Mouse (Mus musculus) testis, postnatal 10 days (tissue): ENCODE measurements around the gene Ccdc124.

Experiments used
- DNase-seq: peaks from one replicate; pipeline ENCODE4 v3.0.0; 2021; ENCODE audit warnings: low spot score

The Ccdc124 gene

DNA sequence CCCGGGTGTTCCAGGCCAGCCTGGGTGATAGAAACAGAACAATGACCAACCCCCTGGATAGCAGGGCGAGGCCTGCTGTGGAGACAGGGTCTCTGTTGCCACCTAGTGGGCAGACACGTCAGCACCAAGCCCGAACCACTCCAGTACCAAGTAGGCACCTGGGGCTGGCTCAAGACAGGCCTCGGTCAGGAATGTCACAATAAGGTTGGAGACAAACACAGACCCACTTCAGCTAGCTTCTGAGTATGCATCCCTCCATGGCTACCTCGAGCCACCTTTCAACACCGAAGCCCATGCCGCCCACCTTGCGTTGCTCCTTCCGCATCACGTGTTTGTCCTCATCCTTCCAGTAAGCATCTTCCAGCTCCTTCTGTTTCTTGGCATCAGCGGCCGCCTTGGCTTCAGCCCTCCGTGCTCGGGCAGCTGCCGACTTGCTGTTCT, 4.1 kb downstream of the Ccdc124 start:
- peak; percentile 84 for DNase-seq

DNA sequence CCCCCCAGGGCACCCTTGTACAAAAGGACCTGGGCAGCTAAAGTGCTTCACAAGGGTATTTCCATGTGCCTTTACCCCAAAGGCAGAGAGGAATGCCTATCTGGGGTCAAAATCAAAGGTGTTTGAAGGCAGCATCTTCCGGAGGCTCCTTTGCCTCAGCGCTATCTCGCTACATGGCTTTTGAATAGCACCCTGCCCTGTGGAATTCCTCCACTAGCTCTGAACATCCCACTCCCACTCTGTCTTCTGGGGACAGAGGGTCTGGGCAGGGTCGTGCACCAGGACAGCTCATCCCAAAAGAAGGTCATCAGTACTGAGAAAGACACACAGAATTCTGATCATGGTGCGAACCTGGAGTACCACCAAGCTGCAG, 4.5 kb downstream of the Ccdc124 start:
- no peak for DNase-seq

DNA sequence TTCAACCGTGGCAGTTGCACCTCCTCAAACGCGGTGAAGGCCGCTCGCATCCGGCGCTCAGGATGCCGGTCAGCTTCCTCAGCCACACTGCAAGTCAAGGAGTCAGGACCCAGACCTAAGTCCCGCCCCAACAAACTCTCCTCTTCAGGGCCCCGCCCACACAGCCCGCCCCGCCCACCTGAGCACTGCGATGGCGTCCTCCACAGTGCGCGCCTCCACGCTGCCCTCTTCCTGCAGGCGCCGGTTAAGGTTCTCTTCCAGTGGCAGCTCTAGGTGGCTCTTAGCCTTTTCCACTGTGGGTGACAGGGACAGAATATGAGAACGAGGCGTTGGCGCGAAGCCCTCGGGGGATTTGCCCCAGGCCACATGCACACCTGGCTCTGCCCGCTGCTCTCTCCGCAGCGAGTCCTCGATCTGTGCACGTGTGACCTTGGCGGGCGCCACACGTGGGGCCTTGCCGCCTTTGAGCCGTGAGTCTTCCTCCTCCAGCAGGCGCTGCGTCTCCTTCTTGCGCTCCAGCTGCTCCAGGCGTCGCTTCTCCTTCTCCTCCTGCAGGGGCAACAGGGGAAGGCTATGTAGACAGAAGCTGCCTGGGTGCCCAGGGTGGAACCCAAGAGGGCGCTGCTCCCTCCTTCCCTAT, 5.1 kb downstream of the Ccdc124 start:
- DNase-seq: peak; percentile 82

DNA sequence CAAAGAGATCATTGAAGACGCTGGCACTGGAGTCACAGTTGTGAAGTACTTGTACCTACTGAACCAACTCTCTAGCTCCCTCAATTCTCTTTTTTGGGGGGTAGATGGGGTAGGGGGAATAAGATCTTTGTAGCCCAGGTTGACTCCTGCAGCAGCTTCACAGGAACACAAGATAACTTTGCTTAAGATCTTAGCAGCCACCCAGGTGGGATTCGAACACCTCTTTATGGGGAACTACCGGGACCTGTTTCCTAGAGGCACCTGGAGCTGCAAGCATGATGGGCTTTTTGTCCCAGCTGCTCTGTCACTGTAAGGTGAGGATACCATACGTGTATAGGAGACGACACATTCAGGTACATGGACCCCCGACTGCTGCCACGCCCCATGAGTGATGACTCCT, 7.2 kb downstream of the Ccdc124 start:
- DNase-seq: no peak

DNA sequence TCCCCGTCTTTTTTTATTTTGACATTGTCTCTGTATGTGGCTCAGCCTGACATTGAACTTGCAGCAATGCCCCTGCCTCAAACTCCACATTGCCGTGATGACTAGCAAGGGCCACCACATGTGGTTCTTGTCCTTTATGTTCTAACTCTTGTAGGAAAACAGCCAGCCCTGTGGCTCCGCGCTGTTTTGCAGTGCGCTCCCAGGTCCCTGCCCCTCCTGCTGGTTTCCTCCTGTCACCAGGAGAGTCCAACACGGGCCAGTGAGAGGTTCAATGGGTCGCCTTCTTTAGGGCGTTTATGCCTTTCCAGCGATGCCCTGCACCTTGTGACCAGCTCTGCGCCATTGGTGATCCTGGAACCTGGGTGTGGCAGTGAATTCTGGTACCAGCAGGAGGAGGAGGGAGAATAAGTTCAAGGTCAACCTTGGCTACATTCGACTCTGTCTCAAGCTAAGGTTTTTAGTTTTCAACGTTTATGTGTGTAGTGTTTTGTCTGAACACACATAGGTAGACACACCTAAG, 7.7 kb downstream of the Ccdc124 start:
- no peak for DNase-seq

DNA sequence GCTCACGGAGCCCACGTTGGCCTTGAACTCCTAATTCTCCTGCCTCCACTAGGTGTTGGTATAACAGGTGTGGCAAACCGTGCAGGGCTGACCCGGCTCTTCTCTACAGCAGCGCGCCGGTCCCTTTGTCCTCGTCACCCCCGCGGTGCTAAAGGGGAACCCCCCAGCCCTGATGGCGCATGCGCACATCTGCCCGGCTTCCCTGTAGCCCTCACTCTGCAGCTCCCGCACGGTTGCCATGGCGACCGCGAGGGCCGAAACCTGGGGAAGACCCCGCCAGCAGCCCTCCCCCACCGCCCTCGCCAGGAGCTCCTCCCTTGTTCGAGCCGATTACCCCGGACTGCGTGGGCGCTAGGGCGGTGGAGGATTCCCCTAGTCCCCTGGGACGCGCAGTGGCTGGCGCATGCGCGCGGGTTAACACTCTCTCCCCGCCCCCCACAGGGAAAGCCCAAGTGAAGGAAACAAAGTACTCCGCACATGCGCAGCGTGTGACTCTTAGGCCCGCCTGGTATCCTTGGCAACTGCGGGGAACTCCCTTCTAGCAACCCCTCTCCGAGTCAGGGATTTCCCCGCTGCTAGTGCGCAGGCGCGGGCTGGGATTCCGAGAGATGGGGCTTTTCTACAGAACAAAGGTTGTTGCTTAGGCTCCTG, 8.3 kb downstream of the Ccdc124 start:
- DNase-seq: peak; percentile 99

DNA sequence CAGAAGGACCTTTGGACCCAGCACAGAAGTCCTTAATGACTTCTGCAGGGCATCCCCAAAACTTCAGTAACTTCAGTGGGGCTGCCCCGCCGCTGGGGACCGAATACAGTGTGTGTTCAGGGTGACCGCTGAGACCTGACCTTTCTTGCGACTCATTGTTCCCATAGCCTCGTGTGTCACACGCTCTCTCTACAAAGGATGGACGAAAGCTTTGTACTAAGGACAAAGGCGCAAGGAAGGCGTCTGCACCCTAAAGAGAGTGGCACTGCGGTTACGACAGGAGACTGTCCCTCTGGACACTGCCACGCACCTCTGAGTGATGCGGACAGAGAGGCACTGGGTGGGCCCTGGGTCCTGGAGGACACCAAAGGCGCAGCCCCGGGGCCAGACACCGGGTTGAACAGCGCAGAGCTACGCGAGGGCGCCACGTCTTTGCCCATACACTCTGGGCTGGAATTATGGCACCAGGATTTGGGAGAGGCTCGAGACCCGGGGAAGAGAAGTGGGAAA, 9.0 kb downstream of the Ccdc124 start:
- DNase-seq: no peak

DNA sequence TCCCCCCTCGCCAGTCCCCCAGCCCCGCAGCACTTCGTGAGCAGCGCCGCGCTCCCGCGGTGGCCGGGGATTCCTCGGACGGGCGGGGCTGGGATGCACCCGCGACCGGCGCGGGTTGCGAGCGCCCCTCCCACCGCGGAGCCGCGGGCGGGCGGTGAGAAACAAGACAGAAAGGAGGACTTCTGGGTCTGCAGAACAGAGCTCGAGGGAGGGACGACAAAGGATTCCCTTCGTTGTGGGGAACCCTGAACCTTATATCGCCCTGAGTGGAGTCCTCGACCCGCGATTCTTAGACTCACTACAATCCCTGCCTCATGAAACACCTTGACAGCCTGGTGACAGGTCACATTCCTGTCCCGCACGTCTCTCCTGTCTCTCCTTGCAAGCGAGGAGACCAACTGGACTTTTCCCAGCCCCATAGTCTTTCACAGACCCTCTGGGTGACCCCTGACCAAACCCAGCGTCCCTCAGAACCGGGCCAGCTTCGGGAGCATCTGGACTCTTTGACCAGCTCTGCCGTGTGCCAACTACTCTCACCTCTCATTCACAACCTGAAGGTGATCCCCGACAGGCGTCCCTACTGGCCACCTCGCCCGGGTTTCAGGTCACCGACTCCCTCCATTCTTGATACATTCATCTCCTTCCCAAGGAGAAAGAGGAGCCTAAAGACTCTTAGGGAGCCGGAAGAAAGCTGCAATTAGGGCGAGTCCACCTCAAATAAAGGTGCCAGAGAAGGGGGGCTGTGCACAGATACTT, 9.6 kb downstream of the Ccdc124 start:
- DNase-seq: no peak

DNA sequence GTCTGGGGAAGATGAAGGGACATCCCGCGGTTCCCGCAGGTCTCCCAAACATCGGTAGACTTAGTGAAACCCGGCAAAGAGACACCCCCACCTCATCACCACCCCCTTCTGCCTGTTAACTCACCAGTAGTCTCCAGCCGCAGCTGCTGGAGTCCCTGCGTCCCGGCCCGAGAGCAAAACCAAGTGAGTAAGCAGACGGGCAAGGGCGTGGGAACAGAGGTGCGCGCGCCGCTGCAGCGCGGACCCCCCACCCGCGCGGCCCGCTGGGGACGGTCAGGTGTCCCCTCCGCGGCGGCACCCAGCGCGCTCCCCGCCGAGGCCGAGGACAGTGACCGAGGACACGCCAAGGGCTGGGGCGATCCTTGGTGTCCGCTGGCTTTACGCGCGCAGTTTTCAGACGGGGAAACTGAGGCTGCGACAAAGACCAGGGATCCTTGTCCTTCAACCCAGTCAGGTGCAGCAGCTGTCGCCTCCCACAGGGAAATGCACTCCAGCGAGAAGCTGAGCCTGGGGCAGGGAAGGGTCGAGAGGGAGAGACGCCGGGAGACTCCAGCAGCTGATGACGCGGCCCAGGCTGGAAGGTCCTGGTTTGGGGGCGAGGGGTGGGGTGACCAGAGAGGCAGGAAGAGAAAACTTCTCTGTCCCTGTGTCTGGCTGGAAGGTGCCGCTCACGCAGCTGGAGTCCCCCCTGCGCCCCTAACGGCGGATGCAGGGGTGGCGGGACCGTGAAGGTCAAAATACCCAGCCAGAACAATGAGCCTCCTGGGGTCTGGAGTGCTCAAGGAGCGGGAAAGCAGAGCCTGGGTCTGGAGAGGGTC, 10.7 kb downstream of the Ccdc124 start, which contains the start of gene Kcnn1:
Gene Kcnn1 (minus strand): TSS at position 435 of the 818 bp plus-strand sequence.
- DNase-seq: no peak

DNA sequence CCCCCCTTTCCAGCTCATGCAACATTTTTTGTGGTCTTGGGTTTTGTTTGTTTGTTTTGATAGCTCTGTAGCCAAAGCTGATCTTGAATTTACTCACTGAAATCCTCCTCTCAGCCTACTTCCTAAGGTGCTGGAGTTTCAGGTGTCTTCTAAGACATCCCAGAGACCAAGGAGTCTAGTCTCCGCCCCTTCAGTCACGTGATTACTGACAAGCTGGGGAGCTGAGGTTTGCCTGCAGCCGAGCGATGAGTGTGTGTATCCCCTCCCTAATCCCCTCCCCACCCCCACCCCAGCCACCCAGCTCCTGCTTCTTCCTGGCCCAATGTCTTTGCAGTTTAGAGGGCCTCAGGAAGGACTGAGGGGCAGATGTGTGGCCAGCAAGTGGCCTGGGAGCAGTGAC, 16.2 kb downstream of the Ccdc124 start:
- DNase-seq: no peak

DNA sequence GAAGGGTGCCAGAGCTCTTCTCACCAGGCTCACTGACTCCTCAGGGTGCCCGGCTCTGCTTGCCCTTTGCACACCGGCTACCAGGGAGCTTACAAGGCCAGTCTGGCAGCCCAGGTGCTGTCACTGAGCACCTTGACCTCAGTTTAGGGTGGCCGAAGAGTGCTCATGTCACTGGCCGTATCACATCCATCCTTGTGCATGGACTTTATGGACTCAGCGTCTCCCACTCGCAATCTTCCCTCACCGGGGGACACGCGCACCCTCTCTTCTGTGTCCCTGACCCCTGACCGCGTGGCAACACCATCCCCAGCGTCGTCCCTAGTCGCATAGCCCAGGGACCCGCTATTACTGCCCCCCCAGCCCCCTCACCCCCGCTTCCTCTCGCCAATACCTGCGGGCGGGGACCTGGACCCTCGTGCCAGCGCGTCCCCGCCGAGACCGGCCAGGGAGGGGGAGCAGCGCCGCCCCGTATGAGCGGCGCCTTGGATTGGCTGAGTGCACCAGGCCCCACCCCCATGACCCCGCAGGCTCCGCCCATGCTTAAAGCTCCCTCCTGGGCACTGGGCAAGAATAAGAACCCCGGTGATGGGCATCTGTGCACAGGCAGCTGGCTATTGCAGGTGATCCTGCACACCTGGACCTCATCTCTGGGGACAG, 17.1 kb downstream of the Ccdc124 start:
- DNase-seq: peak; percentile 85

DNA sequence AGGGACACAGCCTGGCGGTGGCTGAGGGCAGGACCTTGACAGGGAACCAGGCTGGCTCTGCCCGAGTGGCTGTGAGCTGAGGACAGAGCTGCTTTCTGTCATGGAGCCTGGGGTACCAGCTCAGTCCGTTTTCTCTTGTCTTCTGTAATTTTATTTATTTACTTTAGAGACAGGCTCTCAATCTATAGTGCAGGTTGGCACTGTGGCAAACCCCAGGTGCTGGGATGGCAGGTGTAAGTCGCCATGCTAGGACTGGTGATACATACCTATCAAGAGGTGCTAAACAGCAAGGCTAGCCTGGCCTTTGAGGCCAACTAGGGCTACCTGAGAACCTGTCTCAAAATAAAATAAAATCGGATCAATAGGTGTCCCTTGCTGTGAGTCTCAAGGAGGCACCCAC, 17.7 kb downstream of the Ccdc124 start:
- no peak for DNase-seq

DNA sequence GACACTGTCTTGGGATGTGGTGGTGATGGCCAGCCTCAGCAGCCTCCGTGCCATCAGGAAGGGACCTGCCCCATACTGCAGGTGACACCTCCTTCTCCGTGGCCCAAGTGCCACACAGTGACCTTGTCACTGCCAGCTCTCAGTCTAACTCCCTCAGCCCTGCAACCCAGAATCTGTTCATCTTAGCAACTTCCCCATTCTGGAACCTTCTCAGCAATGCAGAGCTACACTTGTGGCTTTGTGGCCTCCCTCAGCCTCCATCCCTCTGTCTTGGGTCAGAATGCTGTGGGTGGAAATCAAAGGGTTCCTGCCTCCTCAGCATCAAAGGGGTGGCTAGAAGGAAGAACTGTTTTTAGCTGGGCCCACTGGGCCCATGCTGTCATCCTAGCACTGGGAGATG, 19.9 kb downstream of the Ccdc124 start:
- no peak for DNase-seq

DNA sequence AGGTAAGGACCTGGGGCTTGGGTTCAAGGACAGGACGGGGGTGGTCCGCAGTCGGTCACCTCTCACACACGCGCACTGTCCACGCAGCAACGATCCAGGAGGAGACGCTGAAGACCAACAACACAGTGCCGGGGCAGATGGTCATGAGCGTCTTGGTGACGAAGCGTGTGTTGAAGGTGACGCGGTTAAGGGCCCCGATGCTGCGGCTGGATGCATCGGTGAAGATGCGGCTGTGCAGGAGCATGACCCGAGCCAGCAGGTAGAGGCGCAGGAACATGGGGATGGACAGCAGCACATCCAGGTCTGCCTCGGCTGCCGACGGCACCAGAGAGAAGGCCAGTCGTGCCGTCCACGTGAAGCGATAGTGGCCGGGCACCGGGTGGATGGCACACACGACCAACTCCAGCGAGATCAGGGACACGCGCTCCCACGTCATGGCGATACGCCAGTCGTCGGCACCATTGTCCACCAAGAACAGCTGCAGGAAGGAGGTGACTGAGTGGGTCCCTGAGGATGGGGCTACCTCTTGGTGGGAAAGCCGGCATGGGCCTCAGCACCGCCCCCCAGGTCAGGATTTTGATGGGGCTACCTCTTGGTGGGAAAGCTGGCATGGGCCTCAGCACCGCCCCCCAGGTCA, 21.0 kb downstream of the Ccdc124 start:
- no peak for DNase-seq

DNA sequence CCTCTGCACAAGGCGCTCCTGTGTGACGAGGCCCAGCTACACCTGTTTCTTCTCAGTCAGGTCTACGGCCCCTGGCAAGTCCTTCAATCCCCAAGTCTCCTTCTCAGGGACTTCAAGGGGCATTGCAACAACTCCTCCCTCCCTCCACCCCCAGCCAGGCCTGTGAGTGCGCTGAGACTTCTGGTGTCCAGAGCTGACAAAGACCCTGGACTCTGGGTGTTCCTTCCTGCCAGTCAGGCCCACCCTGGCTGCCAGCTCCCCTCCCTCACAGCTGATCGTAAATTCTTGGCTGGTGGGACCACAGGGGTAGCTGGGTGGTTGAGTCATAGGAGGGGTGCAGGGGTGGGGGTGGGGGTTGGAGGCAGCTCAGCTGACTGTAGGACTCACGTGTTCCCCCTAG, 21.9 kb downstream of the Ccdc124 start:
- no peak for DNase-seq

DNA sequence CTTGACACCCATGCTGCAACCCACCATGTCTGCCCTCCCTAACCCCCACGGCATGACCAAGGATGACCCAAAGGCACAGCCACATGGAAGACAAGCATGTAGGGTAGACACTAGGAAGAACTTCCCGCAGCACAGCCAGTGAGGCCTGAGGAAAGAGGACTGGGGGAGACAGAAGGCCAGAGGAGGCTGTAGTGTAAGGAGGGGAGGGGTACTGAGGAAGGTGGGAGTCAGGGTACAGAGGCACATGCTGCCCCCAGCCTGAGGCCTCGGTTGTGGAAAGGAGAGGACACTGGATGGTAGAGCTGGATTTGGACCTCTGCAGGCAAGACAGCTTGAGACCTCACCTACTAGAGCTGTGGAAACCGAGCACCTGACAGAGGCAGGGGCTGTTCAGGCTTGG, 22.8 kb downstream of the Ccdc124 start:
- DNase-seq: no peak

DNA sequence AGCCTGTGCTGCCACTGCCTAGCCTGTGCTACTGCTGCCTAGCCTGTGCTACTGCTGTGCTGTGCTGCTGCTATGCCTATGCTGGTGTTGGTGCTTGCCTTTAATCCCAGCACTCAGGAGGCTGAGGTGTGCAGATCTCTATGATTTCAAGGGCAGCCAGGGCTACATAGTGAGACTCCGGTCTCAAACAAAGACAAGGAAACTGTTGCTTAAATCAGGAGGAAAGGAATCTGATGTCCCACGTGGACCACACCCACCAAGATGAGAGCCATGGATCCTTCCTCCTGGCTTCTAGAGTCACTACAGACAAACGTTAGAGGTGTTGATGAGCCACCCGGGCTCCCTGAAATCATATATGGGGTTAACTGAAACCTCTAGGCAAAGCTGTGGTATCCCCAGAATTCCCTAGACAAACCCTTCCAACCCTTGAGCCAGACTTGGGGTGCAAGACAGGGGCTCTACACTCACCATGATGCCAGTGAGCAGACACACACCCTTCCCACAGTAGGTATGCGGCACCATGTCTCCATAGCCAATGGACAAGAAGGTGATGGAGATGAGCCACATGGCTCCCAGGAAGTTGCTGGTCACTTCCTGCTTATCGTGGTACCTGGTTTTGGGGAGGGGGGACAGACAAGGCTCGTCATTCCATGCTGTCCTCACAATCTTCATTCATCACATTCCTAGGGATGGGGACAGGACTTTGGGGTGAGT, 23.4 kb downstream of the Ccdc124 start:
- DNase-seq: no peak

DNA sequence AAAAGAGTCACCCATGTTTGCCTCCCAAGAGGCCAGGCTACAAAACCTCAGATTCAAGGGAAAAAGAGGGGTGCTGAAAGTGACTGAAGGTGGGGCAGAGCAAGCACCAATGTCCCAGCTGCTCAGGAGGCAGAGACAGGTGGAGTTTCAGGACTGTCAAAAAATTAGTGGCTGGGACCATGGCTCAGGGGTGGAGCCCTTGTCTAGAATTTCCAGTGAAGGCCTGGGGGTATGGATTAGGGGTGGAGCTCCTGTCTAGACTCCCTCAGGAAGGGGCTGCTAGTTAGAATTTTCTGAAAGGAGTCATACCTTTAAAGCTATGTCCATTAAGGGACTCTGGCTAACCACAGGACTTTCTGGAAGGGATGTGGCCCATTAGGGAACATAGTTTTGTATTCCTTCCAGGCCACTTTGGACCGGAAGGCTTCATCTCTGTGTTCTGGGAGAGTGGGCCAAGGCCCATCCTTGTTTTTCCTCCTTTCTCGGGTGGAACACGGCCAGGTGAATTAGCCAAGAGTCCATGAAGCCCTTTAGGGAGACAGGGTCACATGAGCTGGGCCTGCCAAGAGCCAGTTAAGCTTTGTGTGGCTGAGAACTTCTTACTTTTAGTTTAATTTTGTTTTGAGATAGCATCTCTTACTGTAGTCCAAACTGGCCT, 24.3 kb downstream of the Ccdc124 start:
- no peak for DNase-seq

DNA sequence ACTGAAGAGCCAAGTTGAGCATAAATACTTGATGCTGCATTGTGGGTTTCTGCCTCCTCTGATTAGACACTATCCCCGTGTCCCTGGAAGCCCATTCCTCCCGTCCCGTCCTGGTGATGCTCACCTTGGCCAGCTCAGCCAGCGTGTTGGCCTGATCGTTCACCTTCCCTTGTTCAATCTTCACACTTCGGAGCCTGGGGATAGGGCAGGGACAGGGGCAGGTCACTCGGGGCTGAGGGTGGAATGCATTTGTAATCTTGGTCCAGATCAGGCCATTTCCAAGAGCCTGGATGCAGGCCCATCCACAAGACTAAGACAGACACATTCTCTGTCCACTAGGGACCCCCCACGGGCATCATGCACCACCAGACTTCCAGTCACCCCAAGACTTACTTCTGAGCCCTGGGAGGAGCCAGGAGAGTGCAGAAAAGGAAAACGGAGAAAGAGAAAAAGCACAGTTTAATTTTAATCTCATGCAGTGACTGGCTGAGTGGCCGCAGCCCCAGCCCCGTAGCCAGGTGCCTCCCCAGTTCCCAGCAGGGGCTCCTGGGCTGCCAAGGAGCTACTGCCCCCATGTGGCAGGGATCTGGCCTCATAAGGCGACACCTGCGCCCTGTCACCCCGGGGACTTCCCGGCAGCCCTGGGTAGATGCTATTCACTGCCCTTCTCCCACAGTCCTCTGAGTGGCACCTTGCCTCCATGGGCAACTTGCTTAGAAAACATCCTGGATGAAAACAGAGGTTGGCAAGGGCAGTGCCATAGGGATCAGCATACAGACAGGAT, 27.2 kb downstream of the Ccdc124 start:
- no peak for DNase-seq
